ENCODE assay signal across 8 mouse cellular contexts in the genomic region with DNA sequence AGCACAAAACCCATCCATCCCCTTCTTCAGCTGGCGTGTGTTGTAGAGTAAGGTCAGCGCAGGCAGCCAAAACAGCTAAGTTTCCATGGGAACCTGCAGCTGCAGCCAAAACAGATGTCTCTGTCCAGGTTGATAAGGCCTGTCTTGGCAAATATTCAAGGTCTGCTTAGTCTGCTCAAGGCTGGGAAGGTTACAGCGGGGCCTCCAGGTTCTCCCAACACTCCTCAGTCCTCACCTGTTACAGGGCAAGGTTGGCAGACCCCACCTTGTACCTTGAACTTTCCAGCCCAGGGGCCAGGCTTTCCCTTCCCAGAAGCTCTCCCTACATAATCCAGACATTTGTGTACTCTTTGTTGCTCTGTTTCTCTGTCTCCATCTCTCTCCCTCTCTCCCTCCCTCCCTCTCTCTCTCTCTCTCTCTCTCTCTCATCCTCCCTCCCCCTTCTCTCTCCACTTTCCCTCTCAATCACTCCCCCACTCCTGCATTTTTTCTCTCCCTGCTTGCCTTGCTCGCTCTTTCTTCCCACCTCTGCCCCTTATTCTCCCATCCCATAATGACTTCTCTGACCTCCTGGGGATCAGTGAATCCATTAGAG. TPM values are rescaled to one million over a fixed set of nuclear protein-coding genes. Genes with fewer than 3 reads are reported as not detected.
DNase-seq lines count a peak whose midpoint lies in the region; ATAC-seq and TF ChIP-seq lines count a peak whose summit lies in the region.

No protein-coding gene starts in this region.

- no peak for TF ChIP-seq POLR2A in kidney, adult 2 months (IDR thresholded peaks at IDR 0.05; ENCODE audit: low read depth, low read length)

- no peak for TF ChIP-seq CTCF in gastrocnemius, adult 2 months (IDR thresholded peaks at IDR 0.05)
- TF ChIP-seq CTCF in kidney, adult 2 months (conservative IDR thresholded peaks at IDR 0.05; ENCODE audit: insufficient read depth, insufficient read length, low read depth, low read length), result no peak

- no peak overlapping the region for H3K9ac ChIP-seq in heart, embryonic 12.5 days
- H3K9ac ChIP-seq in neural tube, embryonic 14.5 days (replicated peaks; ENCODE audit: low read depth, low read length), result no peak overlapping the region

- intact Hi-C loops in gastrocnemius, adult 2 months (cut with DNase I), result no loop called here

- peaks cover 8% of the 10 kb centered on the region for H3K4me1 ChIP-seq in heart, embryonic 12.5 days (replicated peaks)
- H3K4me1 ChIP-seq in neural tube, embryonic 14.5 days (ENCODE audit: control insufficient read depth, insufficient read depth, low read length), result no peaks in the 10 kb centered on the region
- H3K4me1 ChIP-seq in kidney, adult 2 months (ENCODE audit: control insufficient read depth, insufficient read depth, low read length), result peaks cover 3% of the 10 kb centered on the region; the same call in 1 of the 2 replicates

- no peaks in the 10 kb centered on the region for H3K36me3 ChIP-seq in heart, embryonic 12.5 days
- no peaks in the 10 kb centered on the region for H3K36me3 ChIP-seq in neural tube, embryonic 14.5 days (ENCODE audit: control insufficient read depth, insufficient read depth, low read length)
- no peaks in the 10 kb centered on the region for H3K36me3 ChIP-seq in kidney, adult 2 months (ENCODE audit: control insufficient read depth, insufficient read depth, low read length)

- ATAC-seq in heart, embryonic 12.5 days (ENCODE audit: insufficient number of reproducible peaks, low FRiP score), result peak; percentile 80
- peak; percentile 28; the same call in 1 of the 2 replicates for ATAC-seq in neural tube, embryonic 14.5 days (ENCODE audit: low read depth)

- no peaks in the 10 kb centered on the region; the same call in 1 of the 2 replicates for H3K27me3 ChIP-seq in heart, embryonic 12.5 days (replicated peaks)
- H3K27me3 ChIP-seq in neural tube, embryonic 14.5 days (ENCODE audit: control insufficient read depth, insufficient read depth, low read length), result no peaks in the 10 kb centered on the region
- H3K27me3 ChIP-seq in kidney, adult 2 months (replicated peaks; ENCODE audit: control insufficient read depth, insufficient read depth, low read length), result no peaks in the 10 kb centered on the region

- H3K27ac ChIP-seq in heart, embryonic 12.5 days (ENCODE audit: poor library complexity, severe bottlenecking), result no peak overlapping the region
- no peak overlapping the region for H3K27ac ChIP-seq in neural tube, embryonic 14.5 days (ENCODE audit: low read depth, low read length)
- no peak overlapping the region for H3K27ac ChIP-seq in gastrocnemius, adult 2 months
- no peak overlapping the region for H3K27ac ChIP-seq in kidney, adult 2 months (ENCODE audit: insufficient read depth, low read depth, low read length)

- H3K4me3 ChIP-seq in heart, embryonic 12.5 days, result peak overlapping the region; percentile 46; the same call in 1 of the 2 replicates
- H3K4me3 ChIP-seq in neural tube, embryonic 14.5 days (ENCODE audit: low read depth, low read length), result peak overlapping the region; percentile 40
- H3K4me3 ChIP-seq in gastrocnemius, adult 2 months, result no peak overlapping the region
- H3K4me3 ChIP-seq in kidney, adult 2 months (ENCODE audit: insufficient read depth, low read depth, low read length), result no peak overlapping the region

- 4% methylated on average over 4 of the region's 4 CpGs for WGBS in heart, embryonic 12.5 days
- 15% methylated on average over 4 of the region's 4 CpGs for WGBS in neural tube, embryonic 14.5 days
- 15% methylated on average over 4 of the region's 4 CpGs for WGBS in kidney, adult 2 months

- DNase-seq in adrenal gland, adult 8-10 months, result peak; percentile 66
- DNase-seq in c-Kit-positive CD71-positive TER-119-positive erythroid progenitor cells, embryonic 14.5 days (ENCODE audit: low spot score), result peak; percentile 70
- peak; percentile 19 for DNase-seq in liver
- DNase-seq in thymus, adult 18-20 months, result no peak
- DNase-seq in gastrocnemius, adult 2 months, result no peak
- no peak for DNase-seq in kidney, adult 2 months

- H3K4me2 ChIP-seq in heart, embryonic 12.5 days, result peak overlapping the region; percentile 79
- peak overlapping the region; percentile 59 for H3K4me2 ChIP-seq in neural tube, embryonic 14.5 days (ENCODE audit: low read depth, low read length)

- H3K9me3 ChIP-seq in heart, embryonic 12.5 days (replicated peaks), result no peaks in the 10 kb centered on the region
- H3K9me3 ChIP-seq in neural tube, embryonic 14.5 days (ENCODE audit: control insufficient read depth, low read length), result no peaks in the 10 kb centered on the region

RNA-seq across cellular contexts. Expression of a gene that starts 12.1 kb away (rescaled TPM):
- total RNA-seq in adrenal gland, adult 8-10 months (2022), result not detected
- polyA plus RNA-seq in heart, embryonic 12.5 days (2016; fragmentation: Nextera tagmentation; extraction: Ambion mirVana), result not detected in 2 replicates
- polyA plus RNA-seq in neural tube, embryonic 14.5 days (2014; fragmentation: Nextera tagmentation; extraction: Ambion mirVana), result not detected in 2 replicates
- total RNA-seq in gastrocnemius, adult 2 months (2021), result not detected
- polyA plus RNA-seq in kidney, adult 2 months (2012; rRNA removed), result not detected in 2 replicates

Comparison
In these comparisons a context has a peak if more than half of its experiments do, and no peak if none do; other contexts are left out.
1. DNase-seq: peak in adrenal gland, adult 8-10 months (single experiment), c-Kit-positive CD71-positive TER-119-positive erythroid progenitor cells, embryonic 14.5 days (single experiment) and liver (single experiment); none in thymus, adult 18-20 months (0 of 2), gastrocnemius, adult 2 months (single experiment) and kidney, adult 2 months (single experiment).
2. H3K4me3 ChIP-seq: peak in heart, embryonic 12.5 days (single experiment) and neural tube, embryonic 14.5 days (single experiment); none in gastrocnemius, adult 2 months (single experiment) and kidney, adult 2 months (single experiment).